Comparison of ENCODE assay signal across 19 mouse cellular contexts in the genomic region with DNA sequence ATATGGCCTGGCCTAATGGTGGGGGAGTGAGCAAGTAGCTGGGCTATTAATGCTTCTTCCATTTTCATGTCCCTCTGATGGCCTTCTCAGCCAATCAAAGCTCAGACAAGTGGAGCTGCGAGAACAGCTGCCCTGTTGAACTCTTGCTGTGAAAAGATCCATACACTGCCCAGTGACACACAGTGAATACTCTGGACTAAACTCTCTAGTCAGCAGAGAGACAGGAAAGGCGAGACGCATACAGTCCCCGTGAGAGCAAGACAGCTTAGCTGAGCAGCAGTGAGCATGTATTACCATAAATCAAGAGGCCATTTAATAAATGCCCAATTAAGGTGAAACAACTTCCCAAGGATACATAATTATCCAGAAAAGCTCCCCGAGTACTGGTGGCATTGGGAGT.
"Had no signal": no experiment of that assay in that cellular context is flagged by ENCODE, and none has a peak within 500 bp of the region (broad histone marks: within the 10 kb centered on the region; RNA-seq: fewer than 3 reads in every experiment).

No protein-coding gene starts in this region.

- H3K9ac ChIP-seq: liver, embryonic 13.5 days; lung, embryonic 15.5 days; neural tube, embryonic 12.5 days; neural tube, embryonic 15.5 days had no signal

- H3K4me2 ChIP-seq: liver, embryonic 13.5 days; lung, embryonic 15.5 days; neural tube, embryonic 12.5 days; neural tube, embryonic 15.5 days had no signal

- H3K9me3 ChIP-seq: liver, embryonic 13.5 days; lung, embryonic 15.5 days; megakaryocyte, embryonic 14.5 days; neural tube, embryonic 12.5 days; neural tube, embryonic 15.5 days had no signal

- DNase-seq: kidney, adult 18-20 months; kidney, adult 9 months; kidney, postnatal 14 days; kidney, postnatal 4 days; left cerebral cortex, postnatal 4 days; liver, embryonic 13.5 days; lung, postnatal 10 days; lung, postnatal 36 days; right cerebral cortex, adult 18-20 months; right cerebral cortex, postnatal 14 days; right cerebral cortex, postnatal 4 days; thymus, postnatal 25 days had no signal

- ATAC-seq: inflammation-experienced regulatory T-cells, adult 6 months; intestine, embryonic 16.5 days had no signal

- H3K27ac ChIP-seq: liver, embryonic 13.5 days; lung, embryonic 15.5 days; neural tube, embryonic 12.5 days; neural tube, embryonic 15.5 days; stomach, postnatal 0 days had no signal

- H3K36me3 ChIP-seq: liver, embryonic 13.5 days; lung, embryonic 15.5 days; neural tube, embryonic 12.5 days; neural tube, embryonic 15.5 days had no signal

- H3K27me3 ChIP-seq: liver, embryonic 13.5 days; lung, embryonic 15.5 days; megakaryocyte, embryonic 14.5 days; neural tube, embryonic 12.5 days; neural tube, embryonic 15.5 days had no signal

- H3K4me1 ChIP-seq: liver, embryonic 13.5 days; lung, embryonic 15.5 days; megakaryocyte, embryonic 14.5 days; neural tube, embryonic 15.5 days had no signal

- H3K4me3 ChIP-seq: liver, embryonic 13.5 days; lung, embryonic 15.5 days; megakaryocyte, embryonic 14.5 days; neural tube, embryonic 12.5 days; neural tube, embryonic 15.5 days had no signal
